Mouse (Mus musculus) neural tube, embryonic 14.5 days (tissue): Measurements from ENCODE around the gene Snx32. TPM values are rescaled to one million over a fixed set of nuclear protein-coding genes. Genes with fewer than 3 reads are reported as not detected.

Experiments
- ATAC-seq: fragments of 200-750 bp; cut with Nextera tagmentation; 2 replicates; pipeline ENCODE4 v1.8.0; 2017; ENCODE audit warnings: low read depth, mild to moderate bottlenecking, moderate TSS enrichment, moderate library complexity
- H3K27ac ChIP-seq: fragments of 300-500 bp; sonication (generic); 2 replicates; pipeline ENCODE4 v1.5.1; 2014; ENCODE audit warnings: low read depth, mild to moderate bottlenecking, control low read depth, low read length, moderate library complexity, mixed read lengths
- H3K27me3 ChIP-seq: fragments of 300-500 bp; sonication (generic); 2 replicates; pipeline ENCODE4 v1.6.1; 2014; ENCODE audit warnings: low read length; ENCODE audit not compliant: control insufficient read depth, insufficient read depth
- H3K36me3 ChIP-seq: fragments of 300-500 bp; sonication (generic); 2 replicates; pipeline ENCODE4 v1.6.1; 2014; ENCODE audit warnings: low read length, mixed read lengths; ENCODE audit not compliant: control insufficient read depth, insufficient read depth
- H3K4me1 ChIP-seq: fragments of 300-500 bp; sonication (generic); 2 replicates; pipeline ENCODE4 v1.6.1; 2014; ENCODE audit warnings: low read length; ENCODE audit not compliant: control insufficient read depth, insufficient read depth
- H3K4me2 ChIP-seq: fragments of 300-500 bp; sonication (generic); 2 replicates; pipeline ENCODE4 v1.6.1; 2014; ENCODE audit warnings: mild to moderate bottlenecking, low read depth, low read length, control low read depth
- H3K4me3 ChIP-seq: fragments of 300-500 bp; sonication (generic); 2 replicates; pipeline ENCODE4 v1.5.1; 2014; ENCODE audit warnings: low read depth, low read length, control low read depth, mixed read lengths
- H3K9ac ChIP-seq: fragments of 300-500 bp; sonication (generic); replicated peaks from 2 replicates; pipeline ENCODE4 v1.6.1; 2014; ENCODE audit warnings: low read depth, mild to moderate bottlenecking, control low read depth, low read length, mixed read lengths
- H3K9me3 ChIP-seq: fragments of 300-500 bp; sonication (generic); 2 replicates; pipeline ENCODE4 v1.6.1; 2016; ENCODE audit warnings: low read length; ENCODE audit not compliant: control insufficient read depth
- WGBS: fragments of 180-500 bp; shearing (Covaris S2); extraction: QIAGEN DNeasy Blood & Tissue Kit; methylation state at CpG from one replicate; pipeline ENCODE4 v1.1.7; 2014; 5-methylcytosine and 5-hydroxymethylcytosine counted together
- polyA plus RNA-seq: library from polyadenylated mRNA; unstranded; fragments of >200 nt; fragmentation: Nextera tagmentation; extraction: Ambion mirVana; gene quantifications from 2 replicates; pipeline ENCODE4 v1.2.1, GENCODE M21; 2014

Gene Snx32
- polyA plus RNA-seq, 1 experiment from 2014 or later, result 107 TPM

DNA sequence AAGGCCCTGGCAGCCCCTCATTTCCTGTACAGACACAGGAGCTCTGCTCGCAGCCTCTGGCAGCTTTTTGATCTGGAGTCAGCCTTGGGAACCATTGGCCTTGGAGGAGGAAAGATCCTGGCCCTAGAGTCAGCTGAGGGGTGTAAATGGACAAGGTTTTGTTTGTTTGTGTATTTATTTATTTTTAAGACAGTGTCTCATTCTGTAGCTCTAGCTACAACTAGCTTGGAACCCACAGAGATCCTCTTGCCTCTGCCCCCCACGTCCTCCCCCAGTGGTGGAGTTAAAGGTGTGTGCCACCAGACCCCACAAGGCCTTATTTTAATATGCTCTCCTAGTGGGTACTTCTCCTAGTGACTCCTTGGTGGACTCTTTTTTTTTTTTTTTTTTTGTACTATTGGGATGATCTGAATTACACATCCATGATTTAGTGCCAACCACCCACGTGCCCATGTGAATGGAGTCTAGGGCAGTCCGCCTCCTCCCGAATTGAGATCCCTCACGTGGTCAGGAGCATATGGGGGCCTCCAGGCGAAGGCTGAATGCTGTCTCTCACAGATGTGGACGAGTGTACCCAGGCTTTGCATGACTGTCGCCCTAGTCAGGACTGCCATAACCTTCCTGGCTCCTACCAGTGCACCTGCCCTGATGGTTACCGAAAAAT is 33.2 kb downstream of the Snx32 start:
- Histone ChIP-seq H3K27ac (no peak overlapping the region), H3K4me3 (no peak overlapping the region), H3K9me3 (no peaks in the 10 kb centered on the region), H3K9ac (no peak overlapping the region), H3K27me3 (no peaks in the 10 kb centered on the region), H3K36me3 (0 out of 2 replicates have a peak, but pooled peaks cover 4% of the 10 kb centered on the region), H3K4me1 (peaks cover 16% of the 10 kb centered on the region), H3K4me2 (no peak overlapping the region)
- 68% methylated on average over 10 of the region's 10 CpGs for WGBS
- ATAC-seq, result no peak

DNA sequence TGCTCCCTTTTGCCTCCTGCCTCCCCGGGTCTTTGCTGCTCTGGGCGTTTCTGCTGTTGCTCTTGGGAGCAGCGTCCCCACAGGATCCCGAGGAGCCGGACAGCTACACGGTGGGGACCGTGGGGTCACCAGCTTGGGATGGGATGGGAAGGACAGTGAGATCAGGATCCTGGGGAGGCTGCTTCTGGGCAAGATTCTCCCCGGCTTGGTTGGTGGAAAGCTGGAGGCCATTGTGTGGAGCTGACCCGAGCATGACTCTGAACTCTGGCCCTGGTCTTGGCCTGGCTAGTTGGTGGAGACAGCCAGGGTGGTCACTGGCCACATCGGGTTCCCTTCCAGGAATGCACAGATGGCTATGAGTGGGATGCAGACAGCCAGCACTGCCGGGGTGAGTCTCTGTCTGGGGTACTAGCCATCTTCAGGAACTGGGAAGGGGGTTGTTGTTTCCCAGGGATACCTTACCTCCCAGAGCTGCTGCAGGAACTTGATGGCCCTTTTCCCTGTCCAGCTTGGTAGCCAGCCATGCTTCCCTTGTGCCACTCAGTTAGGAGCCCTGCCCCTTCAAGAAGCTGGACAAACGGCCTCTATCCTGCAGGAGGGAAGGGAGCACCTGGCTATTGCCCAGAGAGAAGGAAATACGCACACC is 35.1 kb downstream of the Snx32 start:
- Histone ChIP-seq H3K4me1 (peaks cover 16% of the 10 kb centered on the region), H3K27me3 (no peaks in the 10 kb centered on the region), H3K4me2 (peak overlapping the region; percentile 95), H3K27ac (peak overlapping the region; percentile 55), H3K36me3 (0 out of 2 replicates have a peak, but pooled peaks cover 4% of the 10 kb centered on the region), H3K9ac (peak overlapping the region; percentile 84), H3K9me3 (no peaks in the 10 kb centered on the region), H3K4me3 (peak overlapping the region; percentile 59)
- WGBS, result 20% methylated on average over 13 of the region's 13 CpGs
- ATAC-seq, result peak; percentile 9; the same call in 1 of the 2 replicates

DNA sequence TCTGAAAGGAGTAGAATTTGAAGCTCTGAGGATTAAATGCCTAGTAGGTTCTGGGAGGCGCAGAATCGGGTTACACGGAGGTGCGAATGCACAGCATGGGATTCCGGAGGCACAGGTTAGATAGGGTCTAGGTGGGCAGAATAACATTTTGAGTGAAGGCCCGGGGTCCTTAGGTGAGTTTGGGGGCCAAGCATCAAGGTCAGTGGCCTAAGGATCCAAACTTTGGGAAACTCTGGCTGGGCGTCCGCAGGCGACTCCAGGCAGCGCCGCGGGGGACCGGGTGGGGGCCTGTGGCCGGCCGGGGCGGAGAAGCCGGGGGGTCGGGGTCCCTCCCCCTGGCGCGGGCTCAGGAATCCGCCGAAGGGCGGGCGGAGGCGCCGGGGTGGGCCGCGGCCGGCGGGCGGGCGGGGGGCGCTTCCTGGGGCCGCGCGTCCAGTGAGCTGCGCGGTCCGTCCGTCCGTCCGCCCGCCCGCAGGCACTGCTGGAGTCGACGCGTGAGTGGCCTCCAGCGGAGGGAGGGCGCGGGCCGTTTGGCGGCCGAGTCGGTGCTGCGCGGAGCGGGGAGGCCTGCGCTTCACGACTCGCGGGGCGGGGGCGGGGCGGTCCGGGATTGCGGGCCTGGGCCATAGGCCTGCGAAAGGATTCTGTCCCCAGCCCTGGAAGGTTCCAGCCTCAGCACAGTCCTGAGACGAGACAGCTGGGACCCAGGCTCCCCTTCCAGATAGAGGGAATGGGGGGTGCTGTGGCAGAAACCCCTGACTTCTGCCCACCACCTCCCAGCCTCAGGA is 35.9 kb downstream of the Snx32 start:
- H3K36me3 ChIP-seq, result no peaks in the 10 kb centered on the region
- peak overlapping the region; percentile 95 for H3K4me2 ChIP-seq
- peak overlapping the region; percentile 55 for H3K27ac ChIP-seq
- ATAC-seq, result peak; percentile 62; the same call in 1 of the 2 replicates
- H3K9me3 ChIP-seq, result no peaks in the 10 kb centered on the region
- under 1% methylated on average over 27 of the region's 68 CpGs for WGBS
- H3K4me1 ChIP-seq, result peaks cover 16% of the 10 kb centered on the region
- H3K4me3 ChIP-seq, result peak overlapping the region; percentile 59
- H3K27me3 ChIP-seq, result no peaks in the 10 kb centered on the region
- peak overlapping the region; percentile 84 for H3K9ac ChIP-seq

DNA sequence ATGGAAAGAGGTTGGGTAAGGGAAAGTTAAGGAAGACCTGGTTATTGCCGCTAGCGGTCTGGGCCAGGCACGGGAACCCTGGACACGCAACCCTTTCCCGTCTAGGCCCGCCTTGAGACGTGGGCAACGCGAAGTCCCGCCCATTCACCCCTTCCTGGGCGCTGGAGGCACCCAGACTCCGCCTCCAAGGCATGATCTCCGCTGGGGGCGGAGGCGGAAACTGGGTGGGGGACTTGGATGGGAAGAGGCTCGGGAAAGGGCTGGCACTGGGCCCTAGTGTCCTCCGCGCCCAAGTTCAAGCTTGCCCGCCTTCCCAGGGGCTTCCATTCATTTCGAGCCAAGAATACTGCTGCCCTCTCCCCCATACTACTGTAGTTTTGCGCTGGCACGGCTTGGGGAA is 36.6 kb downstream of the Snx32 start, which contains the start of gene Efemp2:
Gene Efemp2 (plus strand): TSS at position 235 of the 400 bp plus-strand sequence.
- ATAC-seq, result peak; percentile 55; the same call in 1 of the 2 replicates
- Histone ChIP-seq H3K27ac (peak within 1 kb of the TSS; percentile 55), H3K4me3 (peak within 1 kb of the TSS; percentile 59), H3K9me3 (no peaks in the 10 kb centered on the region), H3K4me2 (peak within 1 kb of the TSS; percentile 95), H3K36me3 (no peaks in the 10 kb centered on the region), H3K9ac (peak within 1 kb of the TSS; percentile 84), H3K4me1 (peaks cover 16% of the 10 kb centered on the region), H3K27me3 (no peaks in the 10 kb centered on the region)
- WGBS, result 3% methylated on average over 22 of the region's 22 CpGs

DNA sequence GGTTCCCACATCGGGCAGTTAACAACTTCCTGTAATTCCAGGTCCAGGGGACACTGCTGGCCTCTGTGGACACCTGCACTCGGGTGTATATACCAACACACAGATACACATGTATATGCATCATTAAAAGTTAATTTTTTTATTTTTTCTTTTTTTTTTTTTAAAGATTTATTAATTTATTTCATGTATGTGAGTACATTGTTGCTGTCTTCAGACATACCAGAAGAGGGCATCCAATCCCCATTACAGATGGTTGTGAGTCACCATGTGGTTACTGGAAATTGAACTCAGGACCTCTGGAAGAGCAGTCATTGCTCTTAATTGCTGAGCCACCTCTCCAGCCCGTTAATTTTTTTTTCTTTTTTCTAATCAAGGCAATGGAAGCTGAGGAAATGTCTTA is 37.5 kb downstream of the Snx32 start:
- Histone ChIP-seq H3K4me1 (peaks cover 16% of the 10 kb centered on the region), H3K4me2 (no peak overlapping the region), H3K9ac (no peak overlapping the region), H3K27me3 (no peaks in the 10 kb centered on the region), H3K4me3 (no peak overlapping the region), H3K36me3 (no peaks in the 10 kb centered on the region), H3K9me3 (no peaks in the 10 kb centered on the region), H3K27ac (no peak overlapping the region)
- WGBS, result 78% methylated on average over 3 of the region's 3 CpGs
- no peak for ATAC-seq

DNA sequence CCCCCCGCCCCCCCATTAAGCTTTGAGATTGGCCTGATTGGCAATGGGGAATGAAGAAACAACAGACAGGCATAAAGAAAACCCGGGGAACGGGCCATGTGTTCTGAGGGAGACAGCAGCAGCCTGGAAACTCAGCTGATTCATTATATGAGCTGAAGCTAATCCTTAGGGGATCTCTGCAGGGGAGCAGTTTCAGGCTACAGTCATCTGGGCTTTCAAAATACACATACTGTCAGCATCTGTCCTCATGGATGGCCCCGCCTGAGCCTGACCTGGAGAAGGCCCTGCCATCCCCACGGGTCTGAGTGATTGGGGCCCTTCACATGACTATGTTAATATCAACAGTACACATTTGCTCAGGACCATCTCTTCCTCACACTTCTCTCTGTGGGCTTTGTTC is 38.5 kb downstream of the Snx32 start:
- no peak for ATAC-seq
- no peak overlapping the region for H3K4me2 ChIP-seq
- H3K27ac ChIP-seq, result no peak overlapping the region
- 44% methylated on average over 5 of the region's 5 CpGs for WGBS
- peaks cover 5% of the 10 kb centered on the region; the same call in 1 of the 2 replicates for H3K36me3 ChIP-seq
- no peaks in the 10 kb centered on the region for H3K27me3 ChIP-seq
- no peaks in the 10 kb centered on the region for H3K9me3 ChIP-seq
- H3K4me3 ChIP-seq, result no peak overlapping the region
- peaks cover 16% of the 10 kb centered on the region for H3K4me1 ChIP-seq
- no peak overlapping the region for H3K9ac ChIP-seq

DNA sequence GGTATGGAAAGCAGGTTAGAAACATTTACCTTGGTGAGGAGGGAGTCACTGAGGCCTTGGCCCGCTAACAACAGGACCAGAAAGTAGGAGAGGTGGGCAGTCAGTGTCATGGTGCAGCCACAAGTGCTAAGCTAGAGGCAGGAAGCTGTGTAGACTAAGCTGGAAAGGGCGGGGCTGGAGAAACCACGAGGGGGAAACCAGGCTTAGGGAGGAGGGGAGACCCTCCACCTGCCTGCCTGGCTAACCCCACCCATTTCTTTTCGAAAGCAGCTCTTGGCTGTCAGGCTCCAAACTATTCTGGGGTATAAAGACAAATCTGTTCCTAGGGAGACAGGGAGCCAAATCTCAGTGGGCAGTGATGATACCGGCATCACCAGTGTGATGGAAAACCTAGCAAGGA is 42.0 kb downstream of the Snx32 start, which contains the start of gene Ctsw:
Gene Ctsw (minus strand): TSS at position 134 of the 400 bp plus-strand sequence.
- H3K27ac ChIP-seq, result no peak within 1 kb of the TSS
- H3K4me1 ChIP-seq, result peaks cover 8% of the 10 kb centered on the region
- ATAC-seq, result no peak
- H3K9me3 ChIP-seq, result no peaks in the 10 kb centered on the region
- H3K27me3 ChIP-seq, result no peaks in the 10 kb centered on the region
- no peak within 1 kb of the TSS for H3K9ac ChIP-seq
- WGBS, result 49% methylated on average over 5 of the region's 5 CpGs
- no peak within 1 kb of the TSS for H3K4me2 ChIP-seq
- peaks cover 28% of the 10 kb centered on the region for H3K36me3 ChIP-seq
- no peak within 1 kb of the TSS for H3K4me3 ChIP-seq

DNA sequence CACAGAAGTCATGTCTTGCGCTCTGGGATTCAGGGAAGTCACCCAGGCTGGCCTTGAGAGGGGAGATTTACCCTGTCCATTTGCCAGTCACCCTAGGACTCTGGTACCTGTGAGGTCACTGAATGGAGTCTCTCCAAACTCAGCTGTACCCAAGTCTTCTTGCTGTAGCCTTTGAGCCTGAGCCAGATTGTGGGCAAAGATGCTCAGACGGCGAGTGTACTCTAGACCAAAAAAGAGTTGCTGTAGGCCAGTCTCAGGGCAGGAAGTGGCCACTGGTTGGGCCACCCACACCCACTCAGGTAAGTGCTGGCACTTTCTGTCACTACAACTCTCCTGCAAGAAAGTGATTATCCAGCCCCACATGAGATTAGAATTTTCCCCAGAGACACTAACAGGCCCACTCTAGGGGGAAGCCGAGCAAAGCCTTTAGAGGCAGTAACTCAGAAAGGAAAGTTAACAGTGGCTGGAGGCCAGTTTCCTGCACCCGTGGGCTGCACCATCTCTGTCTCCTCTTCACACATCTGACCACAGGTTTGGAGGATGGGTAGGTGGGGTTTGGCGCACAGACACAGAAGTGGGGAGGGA is 43.3 kb downstream of the Snx32 start:
- WGBS, result 96% methylated on average over 6 of the region's 6 CpGs
- Histone ChIP-seq H3K9me3 (no peaks in the 10 kb centered on the region), H3K36me3 (peaks cover 33% of the 10 kb centered on the region), H3K4me2 (no peak overlapping the region), H3K27ac (no peak overlapping the region), H3K27me3 (no peaks in the 10 kb centered on the region), H3K9ac (no peak overlapping the region), H3K4me1 (peaks cover 8% of the 10 kb centered on the region), H3K4me3 (no peak overlapping the region)
- no peak for ATAC-seq
